Mouse (Mus musculus) megakaryocyte progenitor cell, adult 5-6 weeks (primary cell): ENCODE results near the gene Srsf9. TPM values are rescaled to one million over a fixed set of nuclear protein-coding genes. Genes with fewer than 3 reads are reported as not detected.

Experiments used
- ATAC-seq: replicated peaks from 2 replicates; pipeline ENCODE4 v1.8.0; 2016; ENCODE audit warnings: mild to moderate bottlenecking, moderate TSS enrichment, inconsistent platforms; ENCODE audit not compliant: poor library complexity
- total RNA-seq, 2 experiments: library from RNA; stranded (forward) in 1 of 2; stranded (reverse) in 1 of 2; fragments of 157-497, 149-512 nt in 1 of 2; fragments of 200-1000 nt in 1 of 2; gene quantifications; 2 replicates each; pipeline versions ENCODE4 v1.2.3 to v1.2.4; 2015 to 2017

Srsf9 gene
- total RNA-seq, 2 experiments from 2014 or later: 76.3 to 102 TPM

DNA sequence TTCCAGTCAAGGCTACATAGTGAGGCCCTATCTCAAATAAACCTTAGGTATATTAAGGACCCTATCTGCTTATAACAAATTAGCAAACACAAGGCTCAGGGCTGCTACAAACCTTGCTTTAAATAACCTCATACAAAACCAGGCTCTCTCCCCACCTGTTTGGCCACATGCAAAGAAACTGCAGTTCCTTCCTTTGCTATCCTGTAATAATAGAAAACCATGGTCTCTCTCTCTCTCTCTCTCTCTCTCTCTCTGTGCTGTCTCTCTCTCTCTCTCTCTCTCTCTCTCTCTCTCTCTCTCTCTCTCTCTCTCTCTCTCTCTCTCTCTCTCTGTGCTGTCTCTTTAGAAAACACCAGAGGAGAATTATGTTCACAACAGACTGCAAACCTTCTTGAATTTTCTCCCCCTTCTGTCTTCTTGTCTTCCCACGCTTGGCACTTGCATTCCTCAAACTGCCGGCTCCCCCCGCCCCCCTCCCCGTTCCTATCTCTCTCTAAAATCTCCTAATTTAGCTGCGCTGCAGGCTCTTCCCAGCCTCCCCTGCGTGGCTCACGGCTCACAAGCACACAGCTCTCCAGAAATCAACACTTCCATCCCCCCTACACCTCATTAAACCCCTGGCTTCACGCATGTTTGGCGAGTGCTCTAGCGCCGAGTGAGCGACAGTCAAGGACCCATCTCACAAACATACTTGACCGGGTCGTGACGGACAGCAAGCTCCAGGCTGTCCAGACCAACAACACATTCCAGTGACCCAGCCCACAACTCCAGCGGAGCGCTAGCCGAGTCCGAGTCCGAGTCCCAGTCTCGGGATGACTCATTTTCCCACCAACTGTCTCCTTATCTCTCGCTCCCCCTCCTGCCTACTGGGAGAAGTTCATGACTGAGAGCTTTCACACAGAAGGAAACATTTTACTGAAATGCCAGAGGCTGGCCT lies 7.7 kb upstream of the Srsf9 start:
- peak; percentile 94 for ATAC-seq

DNA sequence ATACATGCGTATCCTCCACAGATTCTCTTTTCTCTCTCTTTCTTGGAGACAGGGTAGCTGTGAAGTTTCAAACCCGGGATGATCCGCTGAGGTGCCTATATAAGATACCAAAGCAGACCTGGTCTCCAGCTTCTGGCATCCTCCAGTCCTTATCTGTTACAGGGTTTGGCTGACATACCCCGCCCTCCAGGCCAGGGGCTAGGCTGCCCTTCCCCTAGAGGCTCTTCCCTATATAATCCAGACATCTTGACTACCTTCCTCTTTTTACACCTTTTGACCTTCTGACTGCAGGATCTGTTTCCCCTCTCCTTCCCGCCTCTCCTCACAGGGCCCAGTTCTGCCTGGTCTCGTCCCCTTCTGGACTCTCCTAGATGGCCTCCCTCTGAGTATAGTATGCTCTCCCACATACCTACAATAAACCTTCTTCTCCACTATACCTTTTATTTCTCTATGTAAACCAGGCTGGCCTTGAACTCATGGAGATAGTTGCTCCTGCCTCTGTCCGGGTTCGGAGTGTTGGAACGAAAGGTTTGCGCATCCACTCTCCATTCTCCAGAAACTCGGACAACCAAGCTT lies 633 bp upstream of the Srsf9 start:
- peak; percentile 40 for ATAC-seq

DNA sequence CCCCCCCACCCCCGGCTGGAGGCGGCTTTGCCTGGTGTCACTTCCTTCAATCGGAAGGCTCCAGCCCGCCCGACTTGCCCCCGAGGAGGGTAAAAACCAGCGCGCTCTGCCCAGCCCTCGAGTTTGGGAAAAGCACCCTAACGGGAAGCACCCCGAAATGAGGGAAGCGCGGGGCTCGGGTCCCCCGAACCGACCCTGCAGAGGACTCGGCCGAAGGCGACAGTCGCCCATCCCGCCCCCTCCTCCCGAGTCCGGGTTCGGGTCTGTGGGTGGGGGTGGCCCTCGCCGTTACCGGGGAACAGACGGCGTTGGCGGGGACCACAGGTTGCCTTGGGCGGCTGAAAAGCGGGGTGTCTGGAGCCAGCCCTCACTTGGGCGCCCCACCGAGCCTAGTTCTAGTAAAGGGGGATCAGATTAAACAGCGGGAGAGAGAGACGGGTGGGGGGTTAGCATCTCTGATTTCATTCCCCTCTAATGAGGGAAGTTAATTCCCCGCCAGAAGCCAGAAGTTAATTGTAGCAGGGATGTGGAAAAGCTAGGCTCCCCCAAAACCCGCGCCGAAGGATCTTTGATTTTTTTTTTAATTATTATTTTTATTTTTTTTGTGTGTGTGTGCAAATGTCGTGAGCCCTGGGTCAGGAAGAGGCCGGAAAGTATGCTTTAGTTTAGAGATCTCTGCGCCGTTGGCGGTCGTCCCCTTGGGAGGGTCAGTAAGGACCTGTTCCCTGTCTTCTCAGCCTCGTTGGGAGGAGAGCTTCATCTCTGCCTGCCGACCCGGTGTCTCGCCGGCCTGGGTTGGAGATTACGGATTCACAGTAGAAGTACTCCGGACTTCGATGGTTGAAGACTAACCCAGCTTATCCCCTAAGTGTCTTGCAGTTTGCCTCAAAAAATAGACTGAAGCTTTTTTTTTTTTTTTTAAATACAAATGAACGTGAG lies 902 bp downstream of the Srsf9 start:
- no peak for ATAC-seq

DNA sequence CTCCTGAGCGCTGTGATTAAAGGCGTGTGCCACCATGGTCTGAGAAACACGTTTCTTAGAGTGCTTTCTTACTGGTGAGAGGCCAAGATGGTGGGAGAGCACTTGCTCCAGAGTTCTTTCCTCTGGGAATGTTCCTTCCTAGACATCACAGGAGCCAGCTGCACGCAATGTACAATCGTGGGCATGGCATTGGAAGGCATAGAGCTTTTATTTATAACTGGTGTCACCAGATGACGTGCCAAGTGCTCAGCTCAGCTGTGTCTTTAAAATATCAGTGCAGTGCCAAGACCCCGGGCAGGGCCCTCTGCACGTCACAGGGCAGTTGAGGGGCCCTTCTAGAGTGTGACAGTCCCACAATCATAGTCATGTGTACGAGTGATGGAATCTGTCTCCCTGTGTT lies 4.0 kb downstream of the Srsf9 start:
- no peak for ATAC-seq

DNA sequence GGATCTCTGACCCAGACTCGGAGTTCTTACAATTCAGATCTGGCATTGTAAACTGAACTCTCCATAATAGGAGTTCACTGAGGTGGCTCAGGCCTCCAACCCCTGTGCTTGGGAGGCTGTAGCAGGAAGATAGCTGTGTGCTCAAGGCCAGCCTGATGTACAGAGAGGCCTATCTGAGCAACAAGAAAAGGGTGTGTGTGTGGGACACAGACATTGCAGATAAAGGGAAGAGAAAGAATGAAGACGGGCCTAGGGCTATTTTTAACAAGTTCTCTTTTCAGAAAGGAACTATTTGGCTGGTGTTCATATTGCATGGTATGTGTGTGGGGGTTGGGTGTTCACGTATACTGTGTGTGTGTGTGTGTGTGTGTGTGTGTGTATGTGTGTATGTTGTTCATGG lies 6.6 kb downstream of the Srsf9 start:
- peak; percentile 99 for ATAC-seq

DNA sequence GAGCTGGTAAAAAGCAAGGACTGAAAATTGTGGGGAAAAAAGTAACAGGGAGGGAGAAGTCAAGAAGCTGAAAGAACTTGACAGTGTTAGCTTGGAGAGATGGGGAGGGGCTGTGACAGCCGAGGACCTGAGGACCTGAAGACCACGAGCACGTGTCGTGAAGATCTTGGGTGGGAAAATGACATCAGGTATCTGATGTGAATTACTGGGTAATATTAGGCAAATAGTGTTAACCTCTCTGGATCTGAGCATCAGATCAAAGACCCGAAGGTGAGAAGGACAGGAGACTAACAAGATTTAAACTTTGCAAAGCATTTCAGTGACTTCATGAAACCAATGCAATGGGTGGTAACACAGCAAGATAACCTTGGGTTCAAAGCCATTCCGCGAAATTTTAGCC lies 13.0 kb downstream of the Srsf9 start:
- ATAC-seq: no peak

DNA sequence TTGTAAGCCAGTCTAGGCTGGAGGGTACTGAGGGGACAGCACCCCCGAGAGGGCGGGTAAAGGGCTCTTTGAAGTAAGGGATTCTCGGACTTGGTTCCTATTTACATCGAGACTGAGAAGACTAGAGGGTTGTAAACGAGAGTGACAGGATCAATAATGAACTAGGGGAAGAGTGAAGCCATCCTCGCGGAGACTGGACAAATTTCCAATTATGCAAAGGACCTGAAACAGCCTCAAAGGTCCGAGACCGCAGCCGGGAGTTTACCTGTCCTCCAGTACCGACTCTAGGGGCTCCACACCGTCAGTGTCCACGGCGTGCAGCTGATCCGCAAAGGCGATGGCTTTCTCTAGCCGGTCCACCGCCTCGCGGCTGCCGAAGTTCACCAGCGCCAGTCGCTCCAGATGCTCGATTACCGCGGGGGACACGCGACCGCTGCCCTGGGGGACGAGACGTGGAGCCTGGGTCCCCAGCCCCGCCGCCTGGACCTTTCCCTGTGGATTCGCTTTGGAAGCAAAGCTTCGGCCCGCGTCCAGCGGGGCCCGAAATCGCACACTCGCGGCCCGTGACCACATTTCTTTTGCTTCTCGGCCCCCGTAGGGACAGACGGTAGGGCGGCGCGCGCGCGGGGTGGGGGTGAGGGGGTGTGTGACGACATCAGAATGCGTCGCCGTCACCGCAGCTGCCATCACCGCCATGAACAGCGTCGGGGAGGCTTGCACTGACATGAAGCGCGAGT lies 13.8 kb downstream of the Srsf9 start, which contains the start of the genes Gatc and Triap1:
Gatc (minus strand) TSS at position 602 of the 737 bp plus-strand sequence.
Triap1 (plus strand) TSS at position 649 of the 737 bp plus-strand sequence.
- peak; percentile 97 for ATAC-seq

DNA sequence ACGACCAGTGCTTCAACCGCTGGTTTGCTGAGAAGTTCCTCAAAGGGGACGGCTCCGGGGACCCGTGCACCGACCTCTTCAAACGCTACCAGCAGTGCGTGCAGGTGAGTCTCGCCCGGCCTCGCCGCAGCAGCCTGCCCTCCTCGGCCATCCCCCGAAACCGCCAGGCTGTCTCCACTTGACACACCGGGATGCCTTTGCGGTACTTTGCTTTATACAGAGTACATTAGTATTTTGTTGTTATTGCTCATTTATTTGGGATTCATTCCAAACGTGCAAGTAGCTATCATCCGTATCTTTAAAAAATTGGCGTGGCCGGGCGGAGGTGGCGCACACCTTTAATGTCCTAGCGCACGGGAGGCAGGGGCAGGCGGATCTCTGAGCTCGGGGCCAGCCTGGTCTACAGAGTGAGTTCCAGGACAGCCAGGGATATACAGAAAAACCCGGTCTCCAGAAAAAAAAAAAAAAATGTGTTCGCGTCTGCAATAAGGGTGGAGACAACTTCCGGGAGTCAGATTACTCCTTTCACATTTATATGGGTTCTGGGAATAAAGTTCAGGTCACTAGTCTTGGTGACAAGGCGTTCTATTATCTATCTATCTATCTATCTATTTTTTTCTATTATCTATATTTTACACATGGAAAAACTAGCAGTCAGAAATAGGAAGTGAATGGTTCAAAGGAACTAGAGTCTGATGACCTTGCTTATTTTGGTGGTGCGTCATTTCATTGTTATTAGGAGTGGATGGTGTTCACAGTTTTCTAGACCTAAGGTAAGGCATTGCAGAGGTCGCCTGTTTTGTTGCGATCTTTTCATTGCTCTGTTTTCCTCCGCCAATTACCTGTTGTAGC lies 14.6 kb downstream of the Srsf9 start:
- ATAC-seq: peak; percentile 2; the same call in 1 of the 2 replicates

DNA sequence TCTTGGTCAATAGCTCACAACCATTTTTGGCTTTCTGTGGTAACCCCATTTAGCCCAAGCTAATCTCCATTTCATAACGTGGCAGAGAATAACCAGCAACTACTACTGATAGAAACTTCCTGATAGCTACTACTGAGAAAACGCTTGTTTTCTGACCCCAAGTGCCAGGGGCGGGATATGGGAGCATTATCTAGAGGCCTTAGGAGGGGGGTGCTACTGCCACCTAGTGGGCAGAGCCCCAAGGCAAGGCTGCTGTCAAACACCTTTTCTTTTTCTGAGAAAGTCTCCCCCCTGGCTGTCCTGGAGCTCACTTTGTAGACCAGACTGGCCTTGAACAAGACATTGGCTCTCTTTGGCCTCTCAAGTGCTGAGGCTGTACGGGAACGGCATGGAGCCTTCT lies 20.6 kb downstream of the Srsf9 start:
- ATAC-seq: peak; percentile 73

DNA sequence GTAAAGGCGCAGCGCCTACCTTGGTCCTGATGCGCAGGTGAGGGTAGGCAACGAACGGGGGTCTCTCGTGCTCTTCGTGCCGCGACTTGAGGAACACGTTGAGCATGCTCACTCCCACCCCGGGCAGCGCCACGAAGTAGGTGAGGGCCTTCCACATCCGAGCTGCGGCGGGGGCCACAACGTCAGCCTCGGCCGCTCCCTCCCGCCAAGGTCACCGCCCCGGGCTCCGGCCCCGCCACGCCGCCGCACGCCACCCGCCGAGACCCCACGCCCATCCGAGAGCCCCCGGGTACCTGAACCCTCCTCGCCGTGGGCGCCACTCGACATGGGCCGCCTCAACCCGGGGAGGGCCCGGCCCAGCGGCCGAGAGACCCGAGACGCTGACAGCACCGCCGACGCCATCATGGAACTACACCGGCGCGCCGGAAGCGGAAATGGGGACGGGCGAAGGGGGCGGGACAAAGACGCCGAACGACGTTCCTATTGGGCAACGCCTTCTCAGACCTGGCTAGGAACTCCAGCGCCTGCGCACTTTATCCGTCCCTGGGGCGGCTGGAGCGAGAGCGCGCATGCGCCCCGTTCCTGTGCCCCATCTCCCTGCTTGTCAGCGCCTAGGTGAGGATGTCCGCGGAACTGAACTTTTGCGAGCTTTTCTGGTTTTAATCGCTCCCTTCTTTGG lies 21.7 kb downstream of the Srsf9 start, which contains the start of gene Cox6a1:
Cox6a1 (minus strand) TSS at position 436 of the 679 bp plus-strand sequence.
- ATAC-seq: peak; percentile 89

DNA sequence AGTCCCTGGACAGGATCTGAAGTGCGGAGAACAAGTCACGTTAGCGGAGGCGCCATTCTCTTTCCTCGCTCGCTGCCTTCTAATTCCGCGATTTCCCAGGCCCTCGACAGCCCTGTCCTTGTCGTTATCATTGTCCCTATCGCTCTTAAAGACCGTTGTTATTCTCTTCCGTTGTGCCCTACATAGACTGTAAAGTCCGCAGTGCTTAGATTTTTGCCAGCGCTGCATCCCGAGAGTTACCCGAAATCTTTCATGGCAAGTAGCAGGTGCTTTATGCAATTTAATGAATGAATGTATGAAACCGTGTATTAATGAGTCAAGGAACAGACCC lies 22.2 kb downstream of the Srsf9 start:
- peak; percentile 18 for ATAC-seq

DNA sequence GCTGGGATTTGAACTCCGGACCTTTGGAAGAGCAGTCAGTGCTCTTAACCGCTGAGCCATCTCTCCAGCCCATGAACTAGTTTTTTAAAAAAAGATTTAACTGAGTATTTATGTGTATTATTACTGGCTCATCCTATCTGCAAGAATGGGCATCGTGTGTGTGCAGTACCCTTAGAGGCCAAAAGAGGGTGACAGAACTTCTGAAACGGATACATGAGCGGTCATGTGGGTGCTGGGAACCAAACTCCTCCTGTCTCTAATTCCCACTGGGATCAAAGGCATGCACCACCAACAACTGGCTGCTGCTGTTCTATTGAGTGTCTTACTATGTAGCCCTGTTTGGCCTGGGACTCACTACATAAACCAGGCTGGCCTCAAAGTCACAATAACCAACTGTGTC lies 24.4 kb downstream of the Srsf9 start:
- no peak for ATAC-seq

DNA sequence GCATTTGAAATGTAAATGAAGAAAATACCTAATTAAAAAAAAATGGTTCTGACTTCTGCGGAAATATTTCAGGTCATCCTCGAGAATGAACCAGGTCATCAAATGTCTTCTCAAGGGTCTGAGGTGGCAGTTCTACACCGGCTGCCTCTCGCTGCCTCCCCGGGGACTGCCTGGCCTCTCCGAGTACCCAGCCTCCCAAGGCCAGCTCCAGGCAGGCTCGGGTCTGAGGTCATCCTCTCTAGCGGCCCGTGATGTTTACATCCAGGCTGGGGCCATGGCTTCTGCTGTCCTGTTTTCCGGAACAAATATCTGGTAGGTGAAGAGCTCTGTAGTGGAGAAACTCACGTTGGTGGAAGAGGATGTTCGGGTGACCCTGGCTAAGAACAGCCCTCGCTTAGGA lies 28.1 kb downstream of the Srsf9 start:
- no peak for ATAC-seq

DNA sequence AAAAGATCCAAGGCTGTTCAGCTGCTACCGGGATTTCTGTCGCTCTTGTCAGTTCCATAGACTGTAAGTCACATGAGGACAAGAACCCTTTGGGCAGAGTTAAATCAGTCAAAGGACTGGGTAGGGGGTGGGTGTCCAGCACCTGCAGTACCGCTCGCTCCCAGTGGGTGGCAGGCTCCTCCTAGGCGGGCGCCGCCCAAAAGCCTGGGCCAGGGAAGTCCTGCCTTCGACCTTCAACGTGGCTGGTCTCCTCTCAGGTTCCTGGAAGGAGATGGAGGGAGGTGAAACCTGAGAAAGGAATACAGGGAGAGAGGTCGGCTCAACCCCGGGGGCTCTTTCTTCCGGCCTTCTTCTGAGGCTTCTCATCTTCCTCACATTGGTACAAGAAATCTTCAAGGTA lies 31.9 kb downstream of the Srsf9 start:
- peak; percentile 97 for ATAC-seq

DNA sequence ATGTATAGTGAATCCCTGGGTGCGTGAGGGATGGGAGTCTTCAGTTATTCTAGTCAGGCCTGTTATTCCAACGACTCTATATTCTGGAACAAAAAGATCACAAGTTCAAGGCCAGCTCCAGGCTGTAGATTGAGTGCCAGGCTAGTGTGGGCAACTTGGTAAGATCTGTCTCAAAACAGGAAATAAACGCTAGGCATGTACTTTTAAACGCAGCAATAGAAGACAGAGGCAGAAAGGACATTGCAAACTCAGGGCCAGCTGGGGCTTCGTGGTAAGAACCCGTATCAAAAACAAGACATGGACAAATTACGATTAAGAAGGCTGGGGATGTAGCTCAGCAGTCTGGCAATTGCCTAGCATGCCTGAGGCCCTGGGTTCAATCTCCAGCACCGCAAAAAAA lies 32.5 kb downstream of the Srsf9 start:
- no peak for ATAC-seq

DNA sequence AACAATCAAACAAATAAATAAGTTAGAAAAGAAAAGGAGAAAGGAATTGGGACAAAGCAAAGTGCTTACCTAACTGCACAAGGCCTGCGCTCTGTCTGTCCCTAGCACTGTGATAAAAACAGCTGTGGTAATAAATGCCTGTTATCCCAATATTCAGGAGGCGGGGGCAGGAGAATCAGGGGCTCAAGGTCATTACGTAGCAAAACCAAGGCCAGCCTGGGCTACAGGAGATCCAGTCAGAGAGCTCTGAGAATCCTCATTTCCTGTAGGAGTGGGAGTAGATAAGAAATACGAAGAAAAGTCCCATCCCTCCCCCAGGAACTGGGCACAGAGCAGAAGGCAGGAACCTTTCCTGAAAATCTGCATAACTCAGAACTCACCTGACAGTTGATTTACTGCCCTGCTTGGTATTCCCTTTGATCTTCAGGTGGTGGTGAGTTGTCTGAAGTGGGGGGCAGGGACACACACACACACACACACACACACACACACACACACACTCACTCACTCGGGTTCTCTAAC lies 32.9 kb downstream of the Srsf9 start:
- ATAC-seq: no peak

DNA sequence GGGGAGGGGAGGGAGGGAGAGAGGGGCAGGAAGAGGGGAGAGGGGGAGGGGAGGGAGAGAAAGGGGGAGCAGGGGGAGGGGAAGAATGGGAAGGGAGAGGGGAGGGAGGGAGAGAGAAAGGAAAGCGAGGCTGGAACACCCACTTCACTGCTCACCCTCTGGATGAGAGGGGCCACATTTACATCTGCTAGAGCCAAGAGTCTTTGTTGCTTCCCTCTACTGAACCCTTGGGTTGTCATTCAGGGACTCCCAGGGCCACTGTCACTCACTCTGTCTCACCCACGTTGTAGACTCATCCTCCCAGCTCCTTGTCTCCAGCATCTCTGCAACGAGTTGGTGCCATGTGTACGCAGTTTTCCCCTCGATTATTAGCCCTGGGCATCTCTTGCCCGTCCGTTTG lies 35.2 kb downstream of the Srsf9 start:
- no peak for ATAC-seq

DNA sequence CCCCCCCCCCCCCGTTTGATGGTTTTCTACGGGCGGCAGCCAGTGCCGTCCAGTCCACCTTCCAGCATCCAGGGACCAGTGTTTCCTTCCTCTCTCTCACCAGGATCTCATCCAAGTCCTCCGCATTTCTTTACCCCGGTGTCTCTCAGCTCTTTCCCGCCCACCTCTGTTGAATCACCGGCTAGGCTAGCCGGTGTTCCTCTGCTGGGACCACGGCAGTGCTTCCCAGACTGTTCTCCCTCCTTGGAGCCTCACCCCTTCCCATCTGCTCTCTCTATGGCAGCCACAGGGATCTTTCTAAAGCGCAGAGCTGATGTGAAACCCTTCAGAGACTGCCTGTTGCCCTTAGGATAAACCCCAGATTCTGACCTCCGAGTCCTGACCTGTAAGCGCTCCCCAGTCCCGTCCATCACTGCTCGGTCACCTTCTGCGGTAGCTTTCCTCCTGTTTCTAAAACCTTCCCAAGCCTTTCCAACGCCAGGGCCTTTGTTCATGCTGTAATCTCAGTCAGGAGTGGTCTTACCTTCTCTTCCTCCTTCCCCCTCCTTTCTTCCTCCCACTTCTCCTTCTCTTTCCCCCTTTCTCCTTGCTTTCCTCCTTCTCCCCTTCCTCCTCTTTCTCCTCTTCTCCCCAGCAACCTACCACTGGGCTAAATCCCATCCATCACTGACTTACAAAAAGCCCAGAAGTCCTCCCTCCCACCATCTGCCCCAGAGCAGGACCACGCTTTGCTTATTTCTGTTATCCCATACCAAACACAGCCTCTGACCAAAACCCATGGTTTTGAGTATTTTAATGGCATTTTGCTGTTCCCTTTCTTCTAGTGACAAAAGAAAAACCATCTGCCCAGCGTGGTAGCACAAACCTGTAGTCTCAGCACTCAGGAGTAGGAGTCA lies 36.1 kb downstream of the Srsf9 start:
- no peak for ATAC-seq
